Mouse (Mus musculus) midbrain, embryonic 16.5 days (tissue): Measurements from ENCODE around the gene Crybg3. TPM values are rescaled to one million over a fixed set of nuclear protein-coding genes. Genes with fewer than 3 reads are reported as not detected.

Experiments
- ATAC-seq: fragments of 200-750 bp; cut with Nextera tagmentation; 2 replicates; pipeline ENCODE4 v1.8.0; 2017; ENCODE audit warnings: moderate TSS enrichment
- H3K27ac ChIP-seq: fragments of 300-500 bp; sonication (generic); 2 replicates; pipeline ENCODE4 v1.5.1; 2014; ENCODE audit warnings: mild to moderate bottlenecking, low read length, mixed read lengths
- H3K27me3 ChIP-seq: fragments of 300-500 bp; sonication (generic); 2 replicates; pipeline ENCODE4 v1.6.1; 2014; ENCODE audit warnings: low read depth, low read length, mixed read lengths; ENCODE audit not compliant: control insufficient read depth, insufficient read depth
- H3K36me3 ChIP-seq: fragments of 300-500 bp; sonication (generic); 2 replicates; pipeline ENCODE4 v1.6.1; 2014; ENCODE audit warnings: mild to moderate bottlenecking, low read length, moderate library complexity, mixed read lengths; ENCODE audit not compliant: control insufficient read depth, insufficient read depth
- H3K4me1 ChIP-seq: fragments of 300-500 bp; sonication (generic); 2 replicates; pipeline ENCODE4 v1.6.1; 2014; ENCODE audit warnings: mild to moderate bottlenecking, low read length, mixed read lengths; ENCODE audit not compliant: control insufficient read depth, insufficient read depth
- H3K4me2 ChIP-seq: fragments of 300-500 bp; sonication (generic); 2 replicates; pipeline ENCODE4 v1.6.1; 2014; ENCODE audit warnings: mild to moderate bottlenecking, low read length, mixed read lengths
- H3K4me3 ChIP-seq: fragments of 300-500 bp; sonication (generic); 2 replicates; pipeline ENCODE4 v1.5.1; 2014; ENCODE audit warnings: low read depth, mild to moderate bottlenecking, low read length, moderate library complexity, mixed read lengths
- H3K9ac ChIP-seq: fragments of 300-500 bp; sonication (generic); 2 replicates; pipeline ENCODE4 v1.6.1; 2014; ENCODE audit warnings: low read depth, low read length, mixed read lengths
- H3K9me3 ChIP-seq: fragments of 300-500 bp; sonication (generic); replicated peaks from 2 replicates; pipeline ENCODE4 v1.6.1; 2014; ENCODE audit warnings: mild to moderate bottlenecking, low read length, mixed read lengths; ENCODE audit not compliant: control insufficient read depth, poor library complexity, severe bottlenecking
- WGBS: fragments of 180-500 bp; shearing (Covaris S2); extraction: QIAGEN DNeasy Blood & Tissue Kit; methylation state at CpG from one replicate; pipeline ENCODE4 v1.1.7; 2014; 5-methylcytosine and 5-hydroxymethylcytosine counted together
- polyA plus RNA-seq: library from polyadenylated mRNA; unstranded; fragments of >200 nt; fragmentation: Nextera tagmentation; extraction: Ambion mirVana; gene quantifications from 2 replicates; pipeline ENCODE4 v1.2.1, GENCODE M21; 2015

The Crybg3 gene
- polyA plus RNA-seq, 1 experiment from 2014 or later, result 2.7 TPM

DNA sequence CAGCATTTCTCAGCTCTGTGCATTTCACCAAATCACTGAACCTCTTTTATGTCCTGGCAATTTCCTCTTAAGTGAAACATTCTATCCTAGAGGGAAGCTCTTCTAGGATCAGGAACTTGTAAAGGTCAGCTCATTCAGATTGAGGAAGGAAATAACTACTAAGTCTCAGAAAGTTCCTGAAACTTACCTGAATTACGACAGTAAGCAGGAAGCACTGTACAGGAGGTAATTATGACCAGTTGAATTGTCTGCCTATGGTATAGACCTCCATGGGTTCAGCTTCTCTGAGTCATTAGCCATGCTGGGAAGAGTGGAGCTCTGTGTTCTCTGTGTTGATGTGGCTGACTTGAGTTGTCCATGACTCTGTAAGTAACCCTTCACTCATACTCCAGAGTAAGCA is 10.0 kb upstream of the Crybg3 start:
- Histone ChIP-seq H3K9ac (no peak overlapping the region), H3K27me3 (no peaks in the 10 kb centered on the region), H3K27ac (no peak overlapping the region), H3K4me3 (no peak overlapping the region), H3K9me3 (no peaks in the 10 kb centered on the region), H3K4me2 (no peak overlapping the region), H3K36me3 (0 out of 2 replicates have a peak, but pooled peaks cover 5% of the 10 kb centered on the region), H3K4me1 (no peaks in the 10 kb centered on the region)
- ATAC-seq, result no peak
- 91% methylated on average over 1 of the region's 1 CpGs for WGBS

- H3K4me2 ChIP-seq, result peak overlapping the region; percentile 55
- H3K9ac ChIP-seq, result peak overlapping the region; percentile 38; the same call in 1 of the 2 replicates
- peaks cover 3% of the 10 kb centered on the region; the same call in 1 of the 2 replicates for H3K4me1 ChIP-seq
- peak; percentile 68 for ATAC-seq
- no peaks in the 10 kb centered on the region; the same call in 1 of the 2 replicates for H3K27me3 ChIP-seq
- WGBS, result 23% methylated on average over 15 of the region's 15 CpGs
- H3K27ac ChIP-seq, result no peak overlapping the region
- H3K4me3 ChIP-seq, result peak overlapping the region; percentile 24
- H3K9me3 ChIP-seq, result no peaks in the 10 kb centered on the region
- no peaks in the 10 kb centered on the region for H3K36me3 ChIP-seq
Measured at GRCm38 (mm10) chr16:59604078-59604781, 3.5 kb upstream of the Crybg3 start.

GRCm38 (mm10) chr16:59599411-59600265 is 1.1 kb downstream of the Crybg3 start:
- H3K27me3 ChIP-seq, result no peaks in the 10 kb centered on the region; the same call in 1 of the 2 replicates
- 17% methylated on average over 17 of the region's 17 CpGs for WGBS
- no peak overlapping the region for H3K9ac ChIP-seq
- peaks cover 2% of the 10 kb centered on the region; the same call in 1 of the 2 replicates for H3K4me1 ChIP-seq
- no peaks in the 10 kb centered on the region for H3K36me3 ChIP-seq
- no peak for ATAC-seq
- H3K27ac ChIP-seq, result no peak overlapping the region
- no peaks in the 10 kb centered on the region for H3K9me3 ChIP-seq
- peak overlapping the region; percentile 77 for H3K4me2 ChIP-seq
- H3K4me3 ChIP-seq, result peak overlapping the region; percentile 58

GRCm38 (mm10) chr16:59598997-59599396 is 1.8 kb downstream of the Crybg3 start:
- Histone ChIP-seq H3K27ac (no peak overlapping the region), H3K4me3 (no peak overlapping the region), H3K36me3 (no peaks in the 10 kb centered on the region), H3K9ac (no peak overlapping the region), H3K4me1 (no peaks in the 10 kb centered on the region; the same call in 1 of the 2 replicates), H3K9me3 (no peaks in the 10 kb centered on the region), H3K27me3 (no peaks in the 10 kb centered on the region; the same call in 1 of the 2 replicates), H3K4me2 (peak overlapping the region; percentile 77; the same call in 1 of the 2 replicates)
- WGBS, result 17% methylated on average over 4 of the region's 4 CpGs
- no peak for ATAC-seq

GRCm38 (mm10) chr16:59597256-59597655 is 3.5 kb downstream of the Crybg3 start:
- Histone ChIP-seq H3K27ac (no peak overlapping the region), H3K4me3 (no peak overlapping the region), H3K27me3 (no peaks in the 10 kb centered on the region), H3K9ac (no peak overlapping the region), H3K4me1 (no peaks in the 10 kb centered on the region; the same call in 1 of the 2 replicates), H3K36me3 (no peaks in the 10 kb centered on the region), H3K9me3 (no peaks in the 10 kb centered on the region), H3K4me2 (no peak overlapping the region)
- no peak for ATAC-seq
- whole genome bisulfite sequencing, result 97% methylated on average over 6 of the region's 6 CpGs

GRCm38 (mm10) chr16:59594714-59595113 is 6.1 kb downstream of the Crybg3 start:
- no peaks in the 10 kb centered on the region for H3K27me3 ChIP-seq
- H3K9ac ChIP-seq, result no peak overlapping the region
- WGBS, result 85% methylated on average over 3 of the region's 3 CpGs
- no peaks in the 10 kb centered on the region for H3K36me3 ChIP-seq
- H3K27ac ChIP-seq, result no peak overlapping the region
- no peak for ATAC-seq
- H3K4me1 ChIP-seq, result no peaks in the 10 kb centered on the region
- H3K4me3 ChIP-seq, result no peak overlapping the region
- H3K4me2 ChIP-seq, result no peak overlapping the region
- no peaks in the 10 kb centered on the region for H3K9me3 ChIP-seq

GRCm38 (mm10) chr16:59590790-59591189 is 10.0 kb downstream of the Crybg3 start:
- H3K27ac ChIP-seq, result no peak overlapping the region
- no peak overlapping the region for H3K4me2 ChIP-seq
- no peaks in the 10 kb centered on the region for H3K27me3 ChIP-seq
- ATAC-seq, result no peak
- 89% methylated on average over 6 of the region's 6 CpGs for WGBS
- H3K4me1 ChIP-seq, result no peaks in the 10 kb centered on the region
- no peaks in the 10 kb centered on the region for H3K36me3 ChIP-seq
- H3K9ac ChIP-seq, result no peak overlapping the region
- H3K9me3 ChIP-seq, result no peaks in the 10 kb centered on the region
- H3K4me3 ChIP-seq, result no peak overlapping the region

DNA sequence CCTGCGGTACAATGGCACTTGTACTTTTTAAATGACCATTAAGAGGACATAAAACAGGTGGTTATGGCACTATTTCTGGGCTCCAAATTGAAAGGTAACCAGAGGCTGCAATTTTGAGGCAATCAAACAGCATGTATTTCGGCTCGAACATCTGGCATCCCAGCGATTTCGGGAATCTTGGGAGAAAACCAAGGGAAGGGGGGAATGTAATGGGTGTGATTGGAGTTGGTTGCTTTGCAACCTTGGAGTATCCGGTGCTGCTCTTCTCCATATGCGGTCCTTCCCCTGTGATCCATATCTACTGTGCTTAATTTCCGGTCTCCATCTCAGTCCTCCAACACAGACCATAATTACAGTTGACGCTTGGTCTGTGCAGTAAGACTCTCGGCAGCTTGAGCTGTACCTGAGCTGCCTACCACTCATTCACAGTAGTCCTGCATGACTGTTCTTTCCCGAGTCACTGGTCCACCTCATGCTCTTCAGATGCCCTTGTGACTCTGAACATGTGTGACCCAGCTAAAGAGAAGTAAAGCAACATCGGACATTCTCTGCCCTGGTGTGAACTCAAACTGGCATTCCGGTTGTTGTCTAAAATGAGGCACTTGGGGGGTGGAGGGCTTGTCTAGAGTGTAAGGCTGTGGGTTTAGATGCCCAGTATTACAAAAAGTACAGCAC is 12.3 kb downstream of the Crybg3 start:
- Histone ChIP-seq H3K27me3 (no peaks in the 10 kb centered on the region), H3K9ac (no peak overlapping the region), H3K4me3 (no peak overlapping the region), H3K4me2 (no peak overlapping the region), H3K27ac (no peak overlapping the region), H3K36me3 (no peaks in the 10 kb centered on the region), H3K9me3 (no peaks in the 10 kb centered on the region), H3K4me1 (no peaks in the 10 kb centered on the region)
- WGBS, result 93% methylated on average over 13 of the region's 13 CpGs
- ATAC-seq, result no peak
